Mouse (Mus musculus) ES-CJ7 (cell line): ENCODE results near the gene Soat2.

Experiments
- DNase-seq: peaks from one replicate; pipeline ENCODE4 v3.0.0; 2011; ENCODE audit warnings: low read depth, low spot score

The Soat2 gene

DNA sequence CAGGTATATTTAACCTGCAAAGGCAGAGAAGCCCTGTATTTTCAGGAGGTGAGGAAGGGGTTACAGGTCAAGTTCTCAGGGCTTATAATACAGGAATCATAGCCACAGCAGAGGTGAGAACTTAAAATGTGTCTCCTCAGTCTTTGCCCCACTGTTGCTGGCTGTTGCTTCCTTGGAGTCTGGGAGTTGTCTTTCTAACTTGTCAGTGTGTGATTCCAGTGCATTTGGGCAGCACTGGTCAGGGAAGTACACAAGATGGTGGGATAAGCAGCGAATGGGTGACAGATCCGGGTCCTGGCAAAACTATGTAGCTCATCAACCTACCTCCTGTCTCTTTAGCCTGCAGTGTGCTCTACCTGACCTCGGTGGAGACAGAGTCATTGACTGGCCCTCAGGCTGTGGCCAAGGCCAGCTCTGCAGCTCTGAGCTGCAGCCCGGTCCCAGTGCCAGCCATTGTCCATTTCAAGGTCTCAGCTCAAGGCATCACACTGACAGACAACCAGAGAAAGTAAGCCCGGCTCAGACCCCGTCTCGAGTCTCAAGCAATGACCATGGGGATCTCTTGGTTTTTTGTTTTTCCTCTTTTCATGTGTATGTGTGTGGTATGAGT, 35.6 kb upstream of the Soat2 start:
- DNase-seq: no peak

DNA sequence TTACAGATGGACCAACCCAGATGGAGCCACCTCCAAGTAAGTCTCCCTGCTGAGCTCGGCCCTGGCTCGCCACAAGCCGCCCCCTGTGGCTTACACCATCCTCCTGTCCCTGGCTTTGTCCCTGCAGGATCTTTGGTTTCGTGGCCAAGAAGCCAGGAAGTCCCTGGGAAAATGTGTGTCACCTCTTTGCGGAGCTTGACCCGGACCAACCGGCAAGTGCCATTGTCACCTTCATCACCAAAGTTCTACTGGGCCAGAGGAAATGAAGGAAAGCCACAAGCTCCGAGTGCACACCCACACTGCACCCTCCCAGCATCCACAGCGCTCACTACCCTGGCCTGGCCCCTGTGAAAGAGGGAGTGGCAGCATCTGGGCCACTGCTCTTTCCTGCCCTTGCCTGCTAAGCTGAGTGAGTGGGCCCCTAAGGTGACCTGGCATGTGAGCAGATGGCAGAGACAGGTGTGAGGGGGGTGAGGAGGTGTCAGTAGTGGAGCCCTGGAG, 34.5 kb upstream of the Soat2 start:
- no peak for DNase-seq

DNA sequence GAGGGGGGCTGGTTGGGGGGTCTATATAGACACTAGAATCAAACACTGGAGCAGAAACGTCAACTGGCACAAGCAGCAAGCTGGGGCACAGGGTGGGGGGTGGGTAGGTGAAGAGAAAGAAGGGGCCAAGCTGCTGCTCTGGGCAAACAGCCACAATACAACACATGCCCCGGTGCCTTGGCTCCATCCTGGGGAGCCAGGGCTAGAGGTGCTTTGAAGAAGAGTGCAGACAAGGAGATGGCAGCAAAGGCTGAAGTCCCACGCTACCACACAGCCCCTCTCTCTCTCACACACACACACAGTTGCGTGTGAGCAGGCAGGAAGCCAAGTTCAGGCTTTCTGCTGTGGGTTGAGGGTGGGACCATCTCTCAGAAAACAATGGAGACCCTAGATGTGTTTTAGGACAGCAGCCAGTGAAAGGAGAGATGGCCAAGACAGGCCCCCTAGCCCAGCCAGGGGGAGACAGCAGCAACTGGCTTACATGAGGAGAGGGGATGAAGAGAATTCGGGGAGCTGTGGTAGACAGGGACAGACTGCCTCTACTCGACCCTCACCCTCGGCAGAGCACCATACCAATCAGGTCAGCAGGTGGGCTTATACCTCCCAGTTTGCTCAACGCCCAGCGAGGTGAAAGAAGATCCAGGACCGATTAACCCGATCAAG, 33.4 kb upstream of the Soat2 start:
- no peak for DNase-seq

DNA sequence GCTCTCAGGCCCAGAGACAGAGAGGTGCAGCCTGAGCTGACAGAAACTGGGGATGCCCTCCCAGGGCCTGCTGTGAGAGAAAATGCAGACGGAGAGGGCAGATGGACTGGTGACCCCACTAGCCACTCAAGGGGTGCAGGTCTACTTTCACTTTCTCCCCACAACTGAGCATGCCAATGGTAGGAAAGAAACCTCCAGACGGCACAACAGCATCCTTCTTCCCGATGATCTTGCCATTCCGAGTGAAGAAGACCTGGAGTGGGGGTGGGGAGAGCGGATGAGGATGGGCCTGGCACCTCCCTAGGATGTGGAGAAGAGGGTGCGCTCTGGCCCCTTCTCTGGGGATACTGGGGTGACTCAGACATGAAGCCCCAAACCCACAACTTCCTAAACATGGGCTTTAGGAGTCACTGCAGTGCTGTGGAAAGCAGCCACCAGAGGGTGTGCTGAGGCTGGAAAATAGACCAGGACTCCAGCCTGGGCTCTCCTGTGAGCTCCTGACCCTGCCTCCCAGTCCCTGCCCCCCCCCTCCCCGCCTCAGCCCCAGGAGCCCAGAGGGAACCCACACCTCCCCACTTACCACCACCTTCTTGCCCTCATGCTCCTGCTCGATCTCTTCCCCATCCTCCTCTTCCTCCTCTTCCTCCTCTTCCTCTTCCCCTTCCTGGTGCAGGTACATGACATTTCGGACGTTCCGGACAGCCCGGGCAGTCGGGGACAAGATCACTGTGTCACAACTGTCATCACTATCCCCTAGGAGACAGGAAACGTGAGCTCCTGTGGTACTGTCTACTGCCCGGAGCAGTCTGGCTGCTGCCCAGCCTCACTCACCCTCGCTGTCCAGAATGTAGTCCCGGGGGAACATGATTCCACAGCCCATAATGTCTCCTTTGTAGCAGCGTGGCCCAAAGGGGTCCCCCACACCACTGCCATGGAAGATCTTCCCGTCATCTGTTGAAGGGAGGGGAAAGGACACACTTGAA, 32.6 kb upstream of the Soat2 start:
- DNase-seq: no peak

DNA sequence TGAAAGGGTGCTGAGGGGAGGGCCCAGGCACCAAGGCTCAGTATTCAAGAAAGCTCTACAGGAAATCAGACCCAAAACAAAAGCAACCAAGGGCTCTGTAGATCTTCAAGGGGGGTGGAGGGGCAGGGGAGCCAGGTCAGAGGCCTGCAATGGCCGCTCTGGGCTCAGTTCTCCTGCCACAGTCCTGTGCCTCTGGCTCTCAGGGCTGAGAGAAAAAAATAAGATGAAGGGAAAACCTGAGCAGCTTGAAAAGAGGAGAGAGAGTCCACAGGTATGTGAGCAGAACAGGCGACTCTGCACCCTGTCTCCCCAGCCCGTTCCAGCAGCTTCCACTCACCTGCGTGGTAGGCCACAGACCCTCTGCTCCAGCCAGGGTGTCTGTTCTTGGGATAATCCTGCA, 31.7 kb upstream of the Soat2 start:
- DNase-seq: no peak

DNA sequence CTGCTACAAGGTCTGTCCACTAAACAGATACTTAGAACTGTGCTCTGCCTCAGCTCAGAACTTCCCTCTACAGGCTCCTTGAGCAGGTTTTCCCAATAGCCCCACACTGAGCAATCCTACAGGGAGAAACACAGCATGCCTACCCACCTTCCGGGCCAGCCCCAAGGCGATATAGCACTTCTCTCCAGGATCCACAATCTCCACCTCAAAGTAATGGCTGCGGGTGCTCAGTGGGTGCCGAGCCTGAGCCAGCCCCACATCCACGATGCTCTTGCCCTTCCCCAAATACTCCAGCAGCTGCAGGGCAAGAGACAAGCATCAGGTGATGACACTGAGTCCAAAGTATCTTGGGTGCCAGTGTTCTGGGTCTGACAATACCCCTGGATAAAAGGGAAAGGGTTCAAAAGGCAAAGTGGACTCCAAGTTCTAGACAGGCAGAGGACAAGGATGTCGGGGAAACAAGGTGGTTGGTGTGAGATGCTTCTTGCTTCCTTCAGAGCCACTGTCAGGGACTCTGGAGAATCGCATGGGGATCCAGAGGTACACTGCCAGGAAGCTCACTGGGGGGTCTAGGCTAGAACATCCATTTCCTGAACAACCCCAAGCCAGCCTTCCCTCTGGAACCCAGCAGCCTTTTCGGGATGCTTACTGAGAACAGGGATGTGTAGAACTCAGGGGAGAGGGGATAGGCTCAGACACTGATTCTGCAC, 31.1 kb upstream of the Soat2 start:
- DNase-seq: no peak

DNA sequence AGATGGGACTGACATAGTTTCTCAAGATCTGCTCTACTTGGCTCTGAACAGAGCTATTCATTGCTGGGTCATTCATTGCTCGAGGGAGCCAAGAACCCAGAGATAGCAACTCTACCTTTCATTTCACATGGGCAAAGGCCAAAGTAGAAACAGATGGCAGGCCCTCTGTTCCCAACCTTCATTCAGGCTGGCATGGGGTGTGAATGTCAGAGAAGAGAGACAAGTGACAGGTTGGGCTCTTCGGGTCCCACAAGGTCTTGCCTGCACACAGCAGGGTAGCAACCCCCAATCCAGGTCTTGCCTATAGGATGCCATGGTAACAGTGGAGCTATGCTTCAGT, 30.5 kb upstream of the Soat2 start:
- DNase-seq: no peak

DNA sequence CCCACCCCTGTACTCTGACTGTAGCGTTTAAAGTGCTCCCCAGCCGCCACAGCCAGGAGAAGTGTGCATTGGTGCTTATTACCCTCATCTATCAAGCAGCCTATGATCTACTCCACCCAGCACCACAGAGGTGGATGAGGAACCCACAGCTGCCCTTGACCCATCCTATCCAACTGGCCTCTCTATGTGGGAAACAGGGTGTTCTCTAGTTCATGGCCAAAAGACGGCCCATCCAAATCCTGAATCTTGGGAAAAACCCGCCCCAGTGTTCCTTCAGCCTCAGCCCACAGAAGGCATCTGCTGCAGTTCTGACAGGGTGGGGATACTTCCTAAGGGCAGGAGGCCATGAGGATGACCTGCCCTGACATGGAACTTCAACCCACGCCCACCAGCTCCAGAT, 29.8 kb upstream of the Soat2 start:
- no peak for DNase-seq

DNA sequence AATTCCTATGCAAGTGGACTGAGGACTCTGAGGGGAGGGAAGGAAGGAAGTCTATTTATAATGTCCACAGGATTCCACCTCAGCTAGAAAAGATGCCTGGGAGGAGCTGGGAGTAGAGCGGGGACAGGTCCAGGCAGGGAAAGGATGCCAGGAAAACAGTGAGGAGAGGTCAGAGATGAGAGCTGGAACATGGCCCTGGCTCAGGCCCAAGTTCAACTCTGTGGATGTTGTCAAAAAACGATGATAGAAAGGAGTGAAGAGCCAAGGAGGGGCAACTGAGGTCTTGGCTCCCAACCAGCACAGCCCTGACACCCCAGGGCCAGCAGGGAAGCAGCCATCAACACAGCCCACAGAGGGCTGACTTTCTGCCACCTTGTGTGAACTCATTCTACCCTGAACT, 24.0 kb upstream of the Soat2 start:
- DNase-seq: no peak

DNA sequence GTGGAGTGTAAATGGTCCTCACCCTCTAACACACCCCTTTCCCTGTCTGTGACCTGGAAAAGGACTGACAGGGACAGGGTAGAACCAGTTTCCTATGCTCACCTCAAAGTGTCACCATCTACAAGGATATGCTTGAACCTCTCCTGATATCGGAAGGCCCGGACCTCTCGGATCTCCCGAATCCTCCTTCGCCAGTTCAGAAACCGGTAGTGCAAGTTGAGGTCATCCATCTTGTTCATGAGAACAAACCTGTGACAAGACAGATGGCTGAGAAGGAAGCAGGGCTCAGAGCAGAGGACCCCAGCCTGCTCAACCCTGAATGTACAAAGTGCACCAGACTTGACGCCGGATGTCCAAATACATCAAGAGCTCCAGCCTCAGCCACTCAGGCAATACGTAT, 17.0 kb upstream of the Soat2 start:
- DNase-seq: no peak

DNA sequence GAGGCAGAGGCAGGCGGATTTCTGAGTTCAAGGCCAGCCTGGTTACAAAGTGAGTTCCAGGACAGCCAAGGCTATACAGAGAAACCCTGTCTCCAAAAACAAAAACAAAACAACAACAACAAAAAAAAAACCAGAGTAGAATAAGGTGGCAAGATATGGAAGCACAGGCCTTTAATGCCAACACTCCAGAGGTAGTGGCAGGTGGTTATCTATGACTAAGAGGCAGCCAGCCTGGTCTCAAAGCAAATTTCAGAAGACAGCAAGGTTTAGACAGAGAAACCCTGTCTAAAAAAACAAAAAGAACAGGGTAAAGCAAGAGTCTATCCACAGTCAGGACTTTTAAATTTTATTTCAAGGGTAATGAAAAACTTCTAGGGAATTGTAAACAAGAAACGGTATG, 15.6 kb upstream of the Soat2 start:
- no peak for DNase-seq

DNA sequence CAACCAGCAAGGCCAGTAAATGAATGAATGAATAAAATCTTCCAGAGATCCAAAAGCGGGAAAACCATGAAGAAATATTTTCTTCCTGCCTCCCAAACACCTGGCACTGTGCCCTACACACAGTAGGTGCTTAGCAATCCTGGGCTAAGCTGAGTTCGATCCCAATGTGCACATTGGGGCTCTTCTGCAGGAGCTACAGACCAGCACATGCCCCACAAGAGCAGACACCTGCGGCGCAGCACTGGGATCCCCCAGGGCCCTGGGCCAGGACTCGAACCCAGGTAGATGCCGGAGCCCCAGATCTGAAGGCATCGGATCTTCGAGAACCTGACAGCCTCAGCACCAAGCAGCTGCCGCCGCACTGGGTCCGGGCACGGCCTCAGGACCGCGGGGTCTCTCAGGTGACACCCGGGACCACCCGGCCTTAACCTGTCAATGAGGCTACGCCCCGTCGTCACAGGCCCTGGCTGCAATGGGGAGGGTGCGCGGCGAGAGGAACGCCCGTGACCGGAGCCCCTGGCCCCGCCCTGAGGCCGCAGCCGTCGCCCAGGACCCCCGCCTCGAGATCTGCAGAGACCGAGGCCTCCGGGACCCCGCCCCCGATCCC, 14.7 kb upstream of the Soat2 start:
- no peak for DNase-seq

DNA sequence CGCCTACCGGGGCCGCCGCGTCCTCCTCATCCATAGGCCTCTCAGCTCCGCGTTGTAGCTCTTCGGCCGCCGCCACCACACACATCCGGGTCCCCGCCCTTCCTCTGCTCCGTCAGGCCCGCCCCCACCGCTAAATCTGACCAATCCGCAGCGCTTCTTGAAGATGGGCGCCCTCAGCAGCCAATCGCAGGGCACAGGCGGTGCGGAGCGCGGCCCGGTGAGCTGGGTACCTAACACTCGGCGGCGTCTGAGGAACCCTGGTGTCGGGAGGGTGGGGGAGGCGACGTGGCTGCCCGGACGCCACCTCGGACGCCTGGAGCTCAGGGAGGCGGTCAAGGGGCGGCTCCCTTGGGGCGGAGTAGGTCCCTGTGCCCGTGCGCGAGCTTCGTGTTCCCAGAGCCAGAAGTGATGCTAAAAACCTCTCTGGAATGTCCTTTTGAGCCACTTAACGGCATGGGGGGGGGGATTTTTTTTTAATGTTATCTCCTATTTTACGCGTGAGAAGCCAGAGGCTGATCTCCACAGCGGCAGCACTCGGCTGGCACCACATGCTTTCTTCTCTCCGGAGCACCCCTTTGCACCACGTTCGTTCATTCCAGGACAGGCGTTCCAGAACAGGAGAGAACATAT, 14.1 kb upstream of the Soat2 start, which contains the start of gene Spryd3:
Gene Spryd3, minus strand, starts transcription at position 106 of the 630 bp plus-strand sequence.
- DNase-seq: peak; percentile 97

DNA sequence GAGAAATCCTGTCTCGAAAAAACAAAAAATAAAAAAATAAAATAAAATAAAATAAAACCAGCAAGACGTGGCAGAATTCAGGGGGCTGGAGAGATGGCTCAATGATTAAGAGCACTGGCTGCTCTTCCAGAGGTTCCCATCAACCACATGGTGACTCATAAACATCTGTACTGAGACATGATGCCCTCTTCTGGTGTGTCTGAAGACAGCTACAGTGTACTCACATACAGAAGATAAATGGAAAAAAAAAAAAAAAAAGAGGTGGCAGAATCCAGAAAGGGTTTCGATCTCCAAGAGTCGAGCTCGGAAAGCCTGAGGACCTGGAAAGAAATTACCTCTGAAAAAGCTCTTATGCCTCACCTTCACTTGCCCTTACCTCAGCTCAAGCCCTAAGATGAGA, 9.2 kb upstream of the Soat2 start:
- no peak for DNase-seq

DNA sequence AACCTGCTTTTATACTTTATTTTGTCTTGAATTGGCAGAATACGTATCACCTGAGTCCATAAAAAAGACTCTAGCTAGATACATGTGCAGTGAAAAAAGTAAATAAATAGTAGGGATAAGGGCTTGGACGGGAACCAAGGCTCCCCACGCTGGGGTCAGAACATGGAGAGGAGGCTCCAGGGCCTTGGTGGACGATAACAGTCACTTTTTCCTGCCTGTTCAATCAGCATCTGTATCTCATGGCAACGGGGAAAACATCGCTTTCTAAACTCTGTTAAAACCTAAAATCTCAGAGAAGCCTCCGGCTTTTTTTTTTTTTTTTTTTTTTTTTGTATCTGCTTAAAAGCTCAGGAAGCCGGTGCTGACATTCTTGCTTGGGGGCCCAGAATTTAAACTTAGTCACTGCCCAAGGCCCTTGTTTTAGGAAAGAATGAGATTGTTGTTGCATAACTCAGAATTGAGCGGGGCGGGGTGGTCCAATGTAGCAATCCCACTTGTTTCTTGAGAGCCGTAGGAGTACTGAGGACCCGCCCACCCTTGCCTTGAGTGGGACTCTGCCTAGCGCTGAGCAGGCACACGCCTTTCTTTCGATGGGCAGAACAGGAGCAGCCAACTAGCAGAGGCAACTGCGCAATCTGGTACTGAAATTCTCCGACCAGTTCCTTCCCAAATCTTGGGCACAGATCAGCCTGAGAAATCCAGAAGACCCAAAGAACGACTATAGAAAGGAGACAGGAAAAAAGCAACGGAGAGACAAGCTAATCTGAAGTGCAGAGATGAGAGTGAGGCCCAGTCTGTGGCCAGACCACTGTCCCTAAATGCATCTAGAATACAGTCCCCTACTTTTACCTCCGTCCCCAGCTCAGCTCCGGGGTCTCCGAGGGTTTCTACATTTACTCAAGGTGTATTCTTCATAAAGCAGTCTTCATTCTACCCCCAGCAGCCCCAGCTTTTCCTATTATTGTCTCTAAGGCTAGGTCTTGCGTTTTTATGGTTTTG, 7.1 kb upstream of the Soat2 start:
- DNase-seq: peak; percentile 52

DNA sequence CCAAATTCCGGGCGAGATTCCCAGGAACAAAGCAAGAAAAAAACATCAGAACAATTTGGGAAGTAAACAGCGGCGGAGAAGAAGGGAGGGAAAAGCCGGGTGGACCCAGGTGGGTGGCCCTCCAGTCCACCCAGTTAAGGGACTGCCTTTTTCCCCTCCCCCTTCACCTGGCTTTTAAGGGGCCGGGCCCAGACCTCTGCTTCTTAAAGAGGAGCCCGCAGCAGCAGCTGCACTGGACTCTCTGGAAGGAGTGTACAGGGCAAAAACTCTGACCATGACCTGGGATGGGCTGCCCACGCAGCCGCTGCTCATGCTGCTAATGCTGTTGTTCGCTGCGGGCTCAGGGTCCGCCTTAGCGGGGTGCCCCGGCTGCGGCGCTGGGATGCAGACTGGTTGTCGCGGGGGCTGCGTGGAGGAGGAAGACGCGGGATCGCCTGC, 6.0 kb upstream of the Soat2 start, which contains the start of gene Igfbp6:
Gene Igfbp6, plus strand, starts transcription at position 89 of the 438 bp plus-strand sequence.
- no peak for DNase-seq

DNA sequence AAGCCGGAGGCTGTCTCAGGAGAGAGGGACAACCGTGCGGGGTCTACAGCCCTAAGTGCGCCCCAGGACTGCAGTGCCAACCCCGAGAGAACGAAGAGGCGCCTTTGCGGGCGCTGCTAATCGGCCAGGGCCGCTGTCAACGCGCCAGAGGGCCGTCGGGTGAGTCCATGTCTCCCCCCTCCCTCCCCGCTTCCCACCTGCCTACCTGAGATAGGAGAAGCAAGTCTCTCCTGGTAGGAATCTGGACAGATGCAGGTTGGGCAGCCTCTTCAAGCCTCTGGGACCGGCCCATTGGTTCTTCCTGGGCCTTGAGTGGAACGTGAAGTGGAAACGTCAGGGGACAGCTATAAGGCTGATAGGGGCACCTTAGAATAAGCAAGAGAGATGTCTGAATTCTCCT, 5.6 kb upstream of the Soat2 start:
- DNase-seq: no peak

DNA sequence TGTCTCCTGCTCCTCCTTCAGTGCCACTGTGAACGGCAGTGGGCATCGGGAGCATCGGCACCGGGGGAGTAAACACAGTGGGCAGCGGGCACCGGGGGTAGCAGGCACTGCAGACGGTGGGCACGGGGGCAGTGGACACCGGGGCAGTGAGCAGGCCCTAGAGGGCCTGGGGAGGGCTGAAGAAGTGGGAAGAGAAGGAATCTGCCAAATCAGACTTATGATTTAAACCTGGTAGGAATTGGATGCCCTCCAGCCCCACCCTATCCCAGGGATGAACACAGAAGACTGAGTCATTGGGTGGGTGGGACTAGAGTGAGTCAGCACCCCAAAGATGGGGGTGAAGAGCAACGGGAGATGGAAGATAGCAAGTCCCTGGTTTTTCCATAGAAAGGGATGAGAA, 5.0 kb upstream of the Soat2 start:
- no peak for DNase-seq

DNA sequence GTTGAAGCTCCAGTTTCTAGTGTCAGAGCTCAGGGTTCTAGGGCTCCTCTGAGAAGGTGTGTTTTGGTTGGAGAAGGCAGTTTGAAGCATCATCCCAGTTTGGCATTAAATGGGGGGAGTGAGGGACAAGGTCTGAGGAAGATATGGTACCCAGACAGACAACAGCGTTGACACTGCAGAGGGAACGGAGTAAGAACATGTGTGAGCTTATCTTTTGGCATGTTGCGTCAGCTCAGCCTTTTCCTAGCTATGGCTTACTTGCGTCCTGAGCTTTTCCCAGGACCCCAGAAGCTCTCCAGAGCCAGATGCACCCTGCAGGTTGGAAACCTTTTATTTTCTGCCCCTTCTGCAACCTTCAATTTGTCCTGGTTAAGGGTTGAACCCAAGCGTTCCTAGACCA, 4.2 kb upstream of the Soat2 start:
- no peak for DNase-seq

DNA sequence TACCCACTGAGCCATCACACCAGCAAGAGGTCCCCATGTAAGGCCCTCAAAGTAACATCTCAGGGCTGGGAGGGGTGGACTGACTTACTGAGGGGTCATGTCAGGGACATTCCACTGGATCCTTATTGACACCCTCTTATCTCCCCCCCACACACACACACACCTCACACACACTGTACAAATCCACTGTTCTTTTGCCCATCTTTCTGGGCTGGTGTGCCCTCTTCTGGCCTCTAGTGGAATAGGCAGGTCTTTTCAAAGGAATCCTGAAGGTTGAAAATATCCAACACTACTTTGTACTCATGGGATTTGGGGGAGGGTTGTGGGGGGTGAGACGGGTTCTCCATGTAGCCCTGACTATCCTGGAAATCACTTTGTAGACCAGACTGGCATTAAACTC, 3.4 kb upstream of the Soat2 start:
- DNase-seq: peak; percentile 60
